Mouse (Mus musculus) lung, adult 2 months (tissue): ENCODE data around the gene Phpt1.

Source experiments
- CTCF ChIP-seq: fragments of 200-500 bp; IDR thresholded peaks from 2 replicates; pipeline ENCODE4 v1.5.1; 2011; ENCODE audit warnings: mild to moderate bottlenecking, low read length, control low read depth; ENCODE audit not compliant: insufficient read depth
- POLR2A ChIP-seq: fragments of 200-500 bp; IDR thresholded peaks from 2 replicates; pipeline ENCODE4 v1.6.1; 2011; ENCODE audit warnings: low read depth, mild to moderate bottlenecking, control low read depth, low read length, borderline replicate concordance; ENCODE audit errors: extremely low read depth

- no peak for TF ChIP-seq CTCF
- no peak for TF ChIP-seq POLR2A
Observed at GRCm38 (mm10) chr2:25620386-25620785, 45.4 kb upstream of the Phpt1 start.
